Mouse (Mus musculus) megakaryocyte progenitor cell, adult 5-6 weeks (primary cell): ENCODE measurements around the gene Abhd15. TPM values are rescaled to one million over a fixed set of nuclear protein-coding genes. Genes with fewer than 3 reads are reported as not detected.

Experiments used
- ATAC-seq: replicated peaks from 2 replicates; pipeline ENCODE4 v1.8.0; 2016; ENCODE audit warnings: mild to moderate bottlenecking, moderate TSS enrichment, inconsistent platforms; ENCODE audit not compliant: poor library complexity
- total RNA-seq, 2 experiments: library from RNA; stranded (forward) in 1 of 2; stranded (reverse) in 1 of 2; fragments of 157-497, 149-512 nt in 1 of 2; fragments of 200-1000 nt in 1 of 2; gene quantifications; 2 replicates each; pipeline versions ENCODE4 v1.2.3 to v1.2.4; 2015 to 2017

The Abhd15 gene
- total RNA-seq, 2 experiments from 2014 or later: 3.4 to 4.6 TPM

GRCm38 (mm10) chr11:77493512-77494343 is 21.2 kb upstream of the Abhd15 start, which contains the start of gene Git1:
Gene Git1 (plus strand): TSS chr11:77493562.
- ATAC-seq: no peak

GRCm38 (mm10) chr11:77494344-77494676 is 20.6 kb upstream of the Abhd15 start:
- ATAC-seq: no peak

- no peak for ATAC-seq
Measured at GRCm38 (mm10) chr11:77494782-77495181, 20.1 kb upstream of the Abhd15 start.

- no peak for ATAC-seq
Measured at GRCm38 (mm10) chr11:77495507-77495906, 19.4 kb upstream of the Abhd15 start.

GRCm38 (mm10) chr11:77497341-77497756 is 17.6 kb upstream of the Abhd15 start:
- peak; percentile 27; the same call in 1 of the 2 replicates for ATAC-seq

- no peak for ATAC-seq
Measured at GRCm38 (mm10) chr11:77497851-77498250, 17.1 kb upstream of the Abhd15 start.

- ATAC-seq: no peak
Measured at GRCm38 (mm10) chr11:77498261-77499139, 16.4 kb upstream of the Abhd15 start.

- no peak for ATAC-seq
Measured at GRCm38 (mm10) chr11:77499354-77499753, 15.6 kb upstream of the Abhd15 start.

GRCm38 (mm10) chr11:77500361-77501325 is 14.3 kb upstream of the Abhd15 start:
- no peak for ATAC-seq

GRCm38 (mm10) chr11:77501392-77501791 is 13.5 kb upstream of the Abhd15 start:
- ATAC-seq: peak; percentile 83

- ATAC-seq: no peak
Measured at GRCm38 (mm10) chr11:77501971-77502370, 12.9 kb upstream of the Abhd15 start.

GRCm38 (mm10) chr11:77502481-77502880 is 12.4 kb upstream of the Abhd15 start:
- no peak for ATAC-seq

GRCm38 (mm10) chr11:77503511-77503910 is 11.4 kb upstream of the Abhd15 start:
- no peak for ATAC-seq

- ATAC-seq: no peak
Measured at GRCm38 (mm10) chr11:77504377-77504776, 10.5 kb upstream of the Abhd15 start.

GRCm38 (mm10) chr11:77505291-77505980 is 9.5 kb upstream of the Abhd15 start:
- no peak for ATAC-seq

GRCm38 (mm10) chr11:77506273-77506672 is 8.6 kb upstream of the Abhd15 start:
- no peak for ATAC-seq

GRCm38 (mm10) chr11:77506941-77507340 is 8.0 kb upstream of the Abhd15 start:
- no peak for ATAC-seq

- ATAC-seq: no peak
Measured at GRCm38 (mm10) chr11:77507426-77507825, 7.5 kb upstream of the Abhd15 start.

GRCm38 (mm10) chr11:77508068-77509021 is 6.6 kb upstream of the Abhd15 start:
- peak; percentile 87 for ATAC-seq
